Mouse (Mus musculus) small intestine, adult 2 months (tissue): ENCODE measurements around the gene Prune1. TPM values are rescaled to one million over a fixed set of nuclear protein-coding genes. Genes with fewer than 3 reads are reported as not detected.
"Not testable (repeated sequence)": the region's sequence is repeated elsewhere in the genome, so short reads cannot be mapped to it uniquely, and the experiment has no call there.

Source experiments
- H3K27ac ChIP-seq: fragments of 200-500 bp; 2 replicates; pipeline ENCODE4 v1.5.1; 2012; ENCODE audit warnings: low read depth, low read length, control low read depth, inconsistent platforms; ENCODE audit not compliant: insufficient read depth
- H3K27me3 ChIP-seq: fragments of 200-500 bp; 2 replicates; pipeline ENCODE4 v1.6.1; 2012; ENCODE audit warnings: mild to moderate bottlenecking, moderate library complexity, low read length, inconsistent platforms; ENCODE audit not compliant: control insufficient read depth, insufficient read depth
- H3K36me3 ChIP-seq: fragments of 200-500 bp; 2 replicates; pipeline ENCODE4 v1.6.1; 2012; ENCODE audit warnings: mild to moderate bottlenecking, low read length, control low read depth, inconsistent platforms; ENCODE audit not compliant: control insufficient read depth, insufficient read depth
- H3K4me1 ChIP-seq: fragments of 200-500 bp; 2 replicates; pipeline ENCODE4 v1.6.1; 2012; ENCODE audit warnings: low read length, inconsistent platforms, mixed read lengths; ENCODE audit not compliant: control insufficient read depth, insufficient read depth, insufficient read length
- H3K4me3 ChIP-seq: fragments of 200-500 bp; 2 replicates; pipeline ENCODE4 v1.5.1; 2012; ENCODE audit warnings: low read depth, mild to moderate bottlenecking, control low read depth, inconsistent platforms, low read length, moderate library complexity
- CTCF ChIP-seq: fragments of 200-500 bp; IDR thresholded peaks from 2 replicates; pipeline ENCODE4 v1.5.1; 2012; ENCODE audit warnings: low read depth, mild to moderate bottlenecking, control low read depth, inconsistent platforms, low read length, moderate library complexity, mixed read lengths; ENCODE audit not compliant: insufficient replicate concordance, insufficient read length; ENCODE audit errors: extremely low read depth
- POLR2A ChIP-seq: fragments of 200-500 bp; IDR thresholded peaks from 2 replicates; pipeline ENCODE4 v1.6.1; 2012; ENCODE audit warnings: low read depth, mild to moderate bottlenecking, control low read depth, inconsistent platforms, low read length, moderate library complexity
- WGBS: fragments of 180-500 bp; shearing (Covaris S2); methylation state at CpG from one replicate; pipeline ENCODE4 v1.1.7; 2018; 5-methylcytosine and 5-hydroxymethylcytosine counted together
- polyA plus RNA-seq: library from polyadenylated mRNA; depleted of rRNA; stranded (reverse); fragments of >200 nt; gene quantifications from 2 replicates; pipeline ENCODE4 v1.2.3, GENCODE M21; 2012

Gene Prune1
- polyA plus RNA-seq, 1 experiment, result 11.5 TPM

DNA sequence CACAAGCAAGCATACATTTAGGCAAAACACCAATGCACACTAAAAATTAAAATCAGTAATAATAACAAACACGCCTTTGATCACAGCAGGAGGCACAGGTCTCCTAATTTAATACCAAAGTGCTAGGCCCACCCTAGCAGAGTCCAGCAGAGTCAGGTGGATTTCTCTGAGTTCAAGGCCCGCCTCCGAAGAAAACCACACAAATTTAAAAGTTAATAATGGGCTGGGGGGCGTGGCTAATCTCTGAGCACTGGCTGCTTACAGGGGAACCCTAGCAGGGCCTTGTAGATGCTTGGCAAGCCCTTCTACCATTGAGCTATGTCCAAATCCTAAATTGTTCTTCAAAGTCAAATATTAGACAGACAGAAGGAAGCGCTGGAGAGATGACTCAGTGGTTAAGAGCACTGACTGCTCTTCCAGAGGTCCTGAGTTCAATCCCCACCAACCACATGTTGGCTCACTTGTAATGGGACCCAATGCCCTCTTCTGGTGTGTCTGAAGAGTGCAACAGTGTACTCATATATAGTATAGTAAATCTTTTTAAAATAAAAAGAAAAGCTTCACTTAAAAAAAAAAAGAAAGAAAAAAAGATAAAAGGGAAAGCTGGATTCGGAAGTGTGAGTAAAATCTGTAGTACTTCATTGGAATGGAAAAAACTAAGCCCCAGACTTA is 63.3 kb downstream of the Prune1 start:
- H3K4me1 ChIP-seq, result no peaks in the 10 kb centered on the region; the same call in 1 of the 2 replicates
- peaks cover 21% of the 10 kb centered on the region for H3K36me3 ChIP-seq
- no peak overlapping the region for H3K4me3 ChIP-seq
- H3K27me3 ChIP-seq, result no peaks in the 10 kb centered on the region
- H3K27ac ChIP-seq, result 0 out of 2 replicates have a peak overlapping the region, but pooled peaks have one; percentile 100
- 57% methylated on average over 6 of the region's 6 CpGs for WGBS
- TF ChIP-seq CTCF (no peak), POLR2A (no peak)

DNA sequence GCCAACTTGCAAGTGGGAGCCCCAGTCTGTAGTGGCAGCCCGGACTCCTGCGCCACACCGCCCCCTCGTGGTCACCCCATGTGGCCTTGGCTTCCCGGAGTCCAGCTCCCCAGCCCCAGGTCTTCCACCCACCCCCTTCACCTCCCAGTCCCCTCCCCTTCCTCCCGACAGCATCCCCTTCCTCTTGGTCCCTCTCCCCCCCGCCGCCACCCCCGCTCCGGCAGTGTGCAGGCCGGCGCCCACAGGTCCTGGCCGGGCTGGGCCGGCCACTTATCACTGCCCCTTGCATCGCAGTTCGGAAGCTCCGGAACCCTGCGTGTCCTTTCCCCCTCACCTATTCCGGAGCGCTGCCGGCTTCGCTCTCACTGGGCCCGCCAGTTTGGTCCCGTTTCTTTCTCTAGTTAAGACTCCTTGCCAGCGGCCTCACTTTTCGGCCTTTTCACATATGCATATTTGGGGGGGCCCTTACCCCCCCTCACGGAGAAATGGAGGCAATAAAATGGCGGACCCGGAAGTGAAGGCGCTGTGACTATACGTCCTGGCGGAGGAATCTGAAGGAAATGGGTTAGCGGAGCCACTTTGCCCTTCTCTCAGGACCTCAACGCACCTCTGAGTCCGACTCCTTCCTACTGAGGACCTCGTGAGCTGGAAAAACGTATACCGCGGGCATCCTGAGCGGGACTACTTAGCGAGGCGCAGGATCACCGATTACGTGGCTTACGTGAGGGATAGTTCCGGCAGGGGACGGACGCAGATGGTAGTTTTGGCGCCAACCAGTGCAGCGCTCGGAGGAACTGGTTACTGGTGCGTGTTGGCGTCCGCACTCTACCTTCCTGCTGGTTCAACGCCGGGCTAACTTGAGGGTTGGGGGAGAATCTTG is 64.4 kb downstream of the Prune1 start, which contains the start of gene Gabpb2:
Gene Gabpb2 (minus strand): TSS at position 662 of the 880 bp plus-strand sequence.
- under 1% methylated on average over 56 of the region's 56 CpGs for WGBS
- Histone ChIP-seq H3K4me1 (no peaks in the 10 kb centered on the region; the same call in 1 of the 2 replicates), H3K36me3 (peaks cover 15% of the 10 kb centered on the region), H3K27me3 (no peaks in the 10 kb centered on the region), H3K27ac (peak within 1 kb of the TSS; percentile 100), H3K4me3 (peak within 1 kb of the TSS; percentile 94)
- TF ChIP-seq CTCF (peak; percentile 92), POLR2A (peak; percentile 46)

DNA sequence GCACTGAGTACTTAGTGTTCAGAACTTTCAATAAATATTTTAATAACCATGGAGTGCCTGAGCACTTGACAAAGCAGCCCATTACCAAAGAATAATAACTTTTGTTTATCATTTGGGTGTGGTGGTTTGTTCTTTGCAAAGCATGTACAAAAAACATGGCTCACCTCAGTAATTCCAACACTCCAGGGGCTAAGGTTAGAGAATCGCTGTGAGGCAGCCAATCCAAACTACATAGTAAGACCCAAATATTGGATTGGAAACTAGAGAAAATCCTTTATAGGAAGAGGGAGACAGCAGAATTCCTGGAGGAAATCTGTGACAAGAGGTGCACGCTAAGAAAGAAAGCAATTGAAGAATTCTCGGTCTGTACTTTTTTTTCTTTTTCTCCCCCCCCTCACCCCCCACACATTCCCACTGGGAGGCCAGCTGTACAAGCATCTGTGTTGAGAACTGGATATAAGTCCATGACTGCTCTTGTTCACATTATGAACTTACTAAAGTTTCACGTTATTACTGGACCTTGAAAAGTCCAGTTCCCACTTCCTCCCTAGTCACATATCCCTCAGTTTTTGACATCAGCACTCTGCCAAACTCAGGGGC is 65.1 kb downstream of the Prune1 start:
- Histone ChIP-seq H3K27me3 (no peaks in the 10 kb centered on the region), H3K27ac (peak overlapping the region; percentile 51; the same call in 1 of the 2 replicates), H3K36me3 (peaks cover 15% of the 10 kb centered on the region), H3K4me3 (peak overlapping the region; percentile 94), H3K4me1 (no peaks in the 10 kb centered on the region; the same call in 1 of the 2 replicates)
- no peak for TF ChIP-seq CTCF
- TF ChIP-seq POLR2A, result no peak
- WGBS, result 3% methylated on average over 4 of the region's 4 CpGs

DNA sequence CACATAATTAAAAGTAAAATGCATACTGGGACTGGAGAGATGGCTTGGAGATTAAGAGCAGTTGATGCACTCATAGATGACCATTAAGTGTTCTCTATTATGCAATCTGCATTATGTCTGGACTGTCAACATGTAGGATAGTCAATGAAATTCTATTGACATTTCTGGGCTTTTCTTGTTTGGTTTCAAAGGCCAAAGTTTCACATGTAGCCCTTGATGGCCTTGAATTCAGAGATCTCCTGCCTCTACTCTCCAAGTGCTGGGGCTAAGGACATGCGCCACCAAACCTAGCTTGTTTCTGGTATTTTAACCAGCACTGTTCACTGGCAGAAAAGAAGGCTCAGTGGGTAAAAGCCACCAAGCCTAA is 68.3 kb downstream of the Prune1 start:
- 92% methylated on average over 1 of the region's 1 CpGs for WGBS
- no peak for TF ChIP-seq CTCF
- TF ChIP-seq POLR2A, result no peak
- no peaks in the 10 kb centered on the region; the same call in 1 of the 2 replicates for H3K4me1 ChIP-seq
- H3K27me3 ChIP-seq, result no peaks in the 10 kb centered on the region
- H3K36me3 ChIP-seq, result peaks cover 19% of the 10 kb centered on the region
- H3K27ac ChIP-seq, result no peak overlapping the region
- H3K4me3 ChIP-seq, result no peak overlapping the region

DNA sequence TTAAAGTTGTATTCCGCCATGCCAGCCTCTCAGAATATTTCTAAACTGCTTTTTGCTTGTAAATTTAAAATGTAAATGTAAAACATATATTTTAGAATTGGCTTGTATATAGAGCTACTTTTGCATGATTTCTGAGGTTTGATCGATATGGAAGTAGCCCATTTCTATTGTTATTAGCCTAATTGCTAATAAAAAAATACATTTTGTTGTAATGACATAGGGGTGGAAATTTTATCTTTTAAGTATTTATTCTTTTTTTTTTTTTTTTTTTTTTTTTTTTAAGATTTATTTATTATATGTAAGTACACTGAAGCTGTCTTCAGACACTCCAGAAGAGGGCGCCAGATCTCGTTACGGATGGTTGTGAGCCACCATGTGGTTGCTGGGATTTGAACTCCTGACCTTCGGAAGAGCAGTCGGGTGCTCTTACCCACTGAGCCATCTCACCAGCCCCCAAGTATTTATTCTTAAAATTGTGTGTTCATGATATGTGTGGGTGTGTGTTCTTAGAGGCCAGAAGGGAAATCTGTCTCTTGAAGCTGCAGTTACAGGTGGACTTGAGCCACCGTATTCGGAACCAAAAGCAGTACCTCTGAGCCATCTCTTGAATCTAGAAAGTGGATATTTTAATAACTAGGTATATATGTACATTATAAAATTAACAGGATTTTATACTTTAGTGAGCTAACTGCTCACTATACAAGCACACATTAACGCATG is 68.8 kb downstream of the Prune1 start:
- H3K36me3 ChIP-seq, result peaks cover 22% of the 10 kb centered on the region
- WGBS, result 88% methylated on average over 9 of the region's 10 CpGs
- not testable (repeated sequence) for H3K4me3 ChIP-seq, H3K27ac ChIP-seq, H3K27me3 ChIP-seq, H3K4me1 ChIP-seq
- peak; percentile 12; the same call in 1 of the 2 replicates for TF ChIP-seq CTCF

DNA sequence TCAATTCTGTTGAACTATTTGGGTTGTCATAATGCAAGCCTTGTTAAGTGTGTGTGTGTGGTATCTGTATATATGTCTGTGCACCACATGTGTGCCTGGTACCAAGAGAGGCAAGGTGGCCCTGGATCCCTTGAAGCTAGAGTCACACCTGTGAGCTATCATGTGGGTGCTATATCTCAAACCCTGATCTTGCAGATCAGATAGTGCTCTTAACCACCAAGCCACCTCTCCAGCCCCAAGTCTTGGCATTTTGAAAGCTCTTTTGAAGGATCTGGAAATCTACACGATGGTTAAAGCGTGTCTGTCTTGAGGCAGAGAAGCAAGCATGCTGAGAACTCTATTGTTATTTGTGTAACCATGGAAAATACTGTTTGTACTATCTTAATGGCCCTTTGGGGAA is 71.3 kb downstream of the Prune1 start:
- Histone ChIP-seq H3K27me3 (no peaks in the 10 kb centered on the region), H3K36me3 (peaks cover 38% of the 10 kb centered on the region), H3K4me3 (no peak overlapping the region), H3K27ac (no peak overlapping the region), H3K4me1 (no peaks in the 10 kb centered on the region; the same call in 1 of the 2 replicates)
- TF ChIP-seq CTCF, result no peak
- no peak for TF ChIP-seq POLR2A
- 67% methylated on average over 2 of the region's 2 CpGs for WGBS
